Mouse (Mus musculus) CH12.LX (cell line): ENCODE measurements around the gene Tpsb2. TPM values are rescaled to one million over a fixed set of nuclear protein-coding genes. Genes with fewer than 3 reads are reported as not detected.

Experiments
- DNase-seq: peaks from one replicate; pipeline ENCODE4 v3.0.0-alpha.2; 2013; ENCODE audit errors: extremely low read depth
- H3K27ac ChIP-seq: 2 replicates; pipeline ENCODE4 v1.5.1; 2012; ENCODE audit warnings: low read depth, mild to moderate bottlenecking, control low read depth, moderate library complexity; ENCODE audit not compliant: insufficient read depth
- H3K27me3 ChIP-seq: replicated peaks from 2 replicates; pipeline ENCODE3; 2012; ENCODE audit warnings: inconsistent platforms
- H3K36me3 ChIP-seq, 2 experiments: replicated peaks in 1 of 2; 2 replicates each; pipeline versions ENCODE3 to v1.6.1; 2012; ENCODE audit warnings: inconsistent platforms in 1 of 2, low read length in 1 of 2, mild to moderate bottlenecking in 1 of 2, mixed read lengths in 1 of 2, moderate library complexity in 1 of 2; ENCODE audit not compliant: control insufficient read depth in 1 of 2, insufficient read depth in 1 of 2
- H3K4me1 ChIP-seq, 2 experiments: 2 replicates each; pipeline ENCODE4 v1.6.1; 2012; ENCODE audit warnings: inconsistent platforms in 1 of 2, moderate library complexity in 1 of 2; ENCODE audit not compliant: insufficient read depth in 2 of 2, control insufficient read depth in 1 of 2
- H3K4me2 ChIP-seq: 2 replicates; pipeline ENCODE4 v1.6.1; 2012; ENCODE audit warnings: low read depth, mild to moderate bottlenecking, control low read depth; ENCODE audit not compliant: poor library complexity, insufficient read depth, severe bottlenecking
- H3K4me3 ChIP-seq, 3 experiments: fragments of 150-350 bp in 1 of 3; sonication (generic) in 1 of 3; replicated peaks in 1 of 3; 2 replicates each; pipeline versions ENCODE3 to v1.5.1; 2011 to 2012; ENCODE audit warnings: low read depth in 2 of 3, low read length in 2 of 3, mild to moderate bottlenecking in 2 of 3, moderate library complexity in 2 of 3, control low read depth in 1 of 3, improper control_type of control experiment in 1 of 3, inconsistent platforms in 1 of 3, mixed read lengths in 1 of 3; ENCODE audit not compliant: poor library complexity in 1 of 3
- H3K79me2 ChIP-seq: replicated peaks from 2 replicates; pipeline ENCODE4 v1.6.1; 2012; ENCODE audit warnings: mild to moderate bottlenecking, moderate library complexity; ENCODE audit not compliant: control insufficient read depth, poor library complexity, insufficient read depth, severe bottlenecking; ENCODE audit errors: extremely low read depth
- H3K9ac ChIP-seq: 2 replicates; pipeline ENCODE4 v1.6.1; 2012; ENCODE audit warnings: low read depth, mild to moderate bottlenecking, control low read depth, moderate library complexity; ENCODE audit not compliant: insufficient read depth
- H3K9me3 ChIP-seq: replicated peaks from 2 replicates; pipeline ENCODE3; 2012; ENCODE audit warnings: low read length, inconsistent platforms, mixed read lengths
- BHLHE40 ChIP-seq: IDR thresholded peaks from 2 replicates; pipeline ENCODE4 v1.6.1; 2011; ENCODE audit warnings: mild to moderate bottlenecking, low read depth, low read length, improper control_type of control experiment
- CHD2 ChIP-seq: IDR thresholded peaks from 2 replicates; pipeline ENCODE4 v1.6.1; 2011; ENCODE audit warnings: low read length, improper control_type of control experiment
- CTCF ChIP-seq, 2 experiments: IDR thresholded peaks in 1 of 2; conservative IDR thresholded peaks in 1 of 2; 2 replicates each; pipeline ENCODE4 v1.5.1; 2011 to 2012; ENCODE audit warnings: low read depth in 2 of 2, low read length in 2 of 2, improper control_type of control experiment in 1 of 2, inconsistent platforms in 1 of 2, mild to moderate bottlenecking in 1 of 2, moderate library complexity in 1 of 2
- E2F4 ChIP-seq: IDR thresholded peaks from 2 replicates; pipeline ENCODE4 v1.6.1; 2011; ENCODE audit warnings: low read depth, low read length, improper control_type of control experiment; ENCODE audit not compliant: insufficient replicate concordance
- GABPA ChIP-seq: IDR thresholded peaks from 2 replicates; pipeline ENCODE4 v1.6.1; 2012; ENCODE audit warnings: low read depth, low read length, improper control_type of control experiment, inconsistent platforms; ENCODE audit not compliant: insufficient replicate concordance
- HCFC1 ChIP-seq: IDR thresholded peaks from 2 replicates; pipeline ENCODE4 v1.6.1; 2012; ENCODE audit warnings: low read depth, mild to moderate bottlenecking, inconsistent platforms, low read length, improper control_type of control experiment
- IRF4 ChIP-seq: IDR thresholded peaks from 2 replicates; pipeline ENCODE4 v1.6.1; 2014; ENCODE audit warnings: low read depth, mild to moderate bottlenecking, inconsistent platforms, low read length, improper control_type of control experiment
- JUN ChIP-seq: IDR thresholded peaks from 2 replicates; pipeline ENCODE4 v1.6.1; 2011; ENCODE audit warnings: low read depth, mild to moderate bottlenecking, low read length, improper control_type of control experiment, moderate library complexity; ENCODE audit not compliant: insufficient read depth
- JUND ChIP-seq: conservative IDR thresholded peaks from 2 replicates; pipeline ENCODE4 v1.6.1; 2011; ENCODE audit warnings: low read depth, low read length, improper control_type of control experiment
- KAT2A ChIP-seq: IDR thresholded peaks from 2 replicates; pipeline ENCODE4 v1.6.1; 2012; ENCODE audit warnings: low read length, improper control_type of control experiment, inconsistent platforms; ENCODE audit not compliant: insufficient replicate concordance
- MAZ ChIP-seq: IDR thresholded peaks from 2 replicates; pipeline ENCODE4 v1.6.1; 2012; ENCODE audit warnings: low read depth, mild to moderate bottlenecking, inconsistent platforms, low read length, improper control_type of control experiment, moderate library complexity
- MEF2A ChIP-seq: IDR thresholded peaks from 2 replicates; pipeline ENCODE4 v1.6.1; 2014; ENCODE audit warnings: low read depth, mild to moderate bottlenecking, inconsistent platforms, low read length, improper control_type of control experiment, borderline replicate concordance
- MXI1 ChIP-seq: IDR thresholded peaks from 2 replicates; pipeline ENCODE4 v1.6.1; 2011; ENCODE audit warnings: mild to moderate bottlenecking, low read depth, low read length, improper control_type of control experiment
- SMC3 ChIP-seq: IDR thresholded peaks from 2 replicates; pipeline ENCODE4 v1.6.1; 2011; ENCODE audit warnings: low read depth, low read length, improper control_type of control experiment
- TBP ChIP-seq: conservative IDR thresholded peaks from 2 replicates; pipeline ENCODE4 v1.6.1; 2011; ENCODE audit warnings: low read depth, low read length, improper control_type of control experiment
- TCF12 ChIP-seq: IDR thresholded peaks from 2 replicates; pipeline ENCODE4 v1.6.1; 2014; ENCODE audit warnings: low read depth, mild to moderate bottlenecking, inconsistent platforms, low read length, improper control_type of control experiment
- UBTF ChIP-seq: IDR thresholded peaks from 2 replicates; pipeline ENCODE4 v1.6.1; 2012; ENCODE audit warnings: low read depth, mild to moderate bottlenecking, inconsistent platforms, low read length, improper control_type of control experiment, moderate library complexity
- USF1 ChIP-seq: IDR thresholded peaks from 2 replicates; pipeline ENCODE4 v1.6.1; 2014; ENCODE audit warnings: low read depth, mild to moderate bottlenecking, inconsistent platforms, low read length, improper control_type of control experiment
- USF2 ChIP-seq: conservative IDR thresholded peaks from 2 replicates; pipeline ENCODE4 v1.6.1; 2011; ENCODE audit warnings: low read depth, low read length, improper control_type of control experiment
- ZC3H11A ChIP-seq: IDR thresholded peaks from 2 replicates; pipeline ENCODE4 v1.6.1; 2012; ENCODE audit warnings: low read depth, mild to moderate bottlenecking, inconsistent platforms, low read length, improper control_type of control experiment
- ZKSCAN1 ChIP-seq: IDR thresholded peaks from 2 replicates; pipeline ENCODE4 v1.6.1; 2012; ENCODE audit warnings: low read depth, inconsistent platforms, low read length, improper control_type of control experiment, borderline replicate concordance
- ZMIZ1 ChIP-seq: IDR thresholded peaks from 2 replicates; pipeline ENCODE4 v1.6.1; 2012; ENCODE audit warnings: low read depth, mild to moderate bottlenecking, inconsistent platforms, low read length, improper control_type of control experiment
- dilution Hi-C: fragments of 300-500 bp; cut with MboI; formaldehyde crosslinking; loops from 2 replicates; pipeline ENCODE4 v1.14.3; 2020; ENCODE audit warnings: low sequenced_read_pairs; ENCODE audit not compliant: extremely low pct_unique_long_range_greater_than_20kb, extremely low pct_ligation_motif_present
- in situ Hi-C: fragments of 300-500 bp; cut with MboI; formaldehyde crosslinking; loops from 3 replicates; pipeline ENCODE4 v1.14.3; 2019; ENCODE audit warnings: low sequenced_read_pairs, low pct_ligation_motif_present, low pct_unique_long_range_greater_than_20kb, mixed read lengths
- polyA plus RNA-seq: library from polyadenylated mRNA; unstranded; fragments of >175 nt; gene quantifications from 2 replicates; pipeline ENCODE4 v1.2.1, GENCODE M21; 2012; ENCODE audit warnings: low read depth; ENCODE audit not compliant: insufficient read length
- total RNA-seq, 2 experiments: library from RNA; depleted of rRNA; stranded (reverse); fragments of 300-350 nt in 1 of 2; fragments of >200 nt in 1 of 2; gene quantifications; 2 replicates each; pipeline ENCODE4 v1.2.3; 2012 to 2014

The Tpsb2 gene
- total RNA-seq (2012; rRNA removed) (not detected in 2 replicates), total RNA-seq (2014; rRNA removed) (not detected in 2 replicates), polyA plus RNA-seq (not detected in 2 replicates)

- Histone ChIP-seq H3K36me3 (no peaks in the 10 kb centered on the region), H3K4me2 (no peak within 1 kb of the TSS), H3K4me3 (no peak within 1 kb of the TSS), H3K9ac (no peak within 1 kb of the TSS), H3K4me1 (no peaks in the 10 kb centered on the region), H3K27me3 (peaks cover 89% of the 10 kb centered on the region), H3K79me2 (no peaks in the 10 kb centered on the region), H3K9me3 (no peaks in the 10 kb centered on the region), H3K27ac (no peak within 1 kb of the TSS)
- dilution Hi-C loops (no loop called here), in situ Hi-C loops (no loop called here)
- TF ChIP-seq USF1 (no peak), CTCF (conservative IDR thresholded peaks at IDR 0.05 in 1 of 2, IDR thresholded peaks at IDR 0.05 in 1 of 2; ENCODE audit: low read depth in 2 of 2, low read length in 2 of 2) (no peak), ZMIZ1 (no peak)
- DNase-seq, result no peak
Measured at GRCm38 (mm10) chr17:25366005-25366404, at the start of gene Tpsb2. Tpsb2 (plus strand) TSS chr17:25366305.

GRCm38 (mm10) chr17:25318354-25318753 lies 47.8 kb upstream of the Tpsb2 start, which contains the start of gene Prss29:
Prss29 (plus strand) TSS chr17:25318654.
- H3K9ac ChIP-seq, result no peak within 1 kb of the TSS
- H3K4me1 ChIP-seq, result no peaks in the 10 kb centered on the region
- H3K79me2 ChIP-seq, result no peaks in the 10 kb centered on the region
- H3K9me3 ChIP-seq, result no peaks in the 10 kb centered on the region
- no peak for DNase-seq
- dilution Hi-C loops (no loop called here), in situ Hi-C loops (no loop called here)
- H3K4me2 ChIP-seq, result no peak within 1 kb of the TSS
- H3K27me3 ChIP-seq, result peaks cover 88% of the 10 kb centered on the region
- no peak within 1 kb of the TSS for H3K27ac ChIP-seq
- H3K36me3 ChIP-seq, result no peaks in the 10 kb centered on the region
- H3K4me3 ChIP-seq, result no peak within 1 kb of the TSS
- no peak for TF ChIP-seq TCF12
- TF ChIP-seq JUND, result no peak
- no peak for TF ChIP-seq CHD2
- TF ChIP-seq USF2, result no peak
- no peak for TF ChIP-seq HCFC1
- no peak for TF ChIP-seq MAZ
- TF ChIP-seq BHLHE40, result no peak
- no peak for TF ChIP-seq UBTF
- no peak for TF ChIP-seq ZKSCAN1
- TF ChIP-seq MXI1, result no peak
- TF ChIP-seq IRF4, result no peak

- Histone ChIP-seq H3K9me3 (no peaks in the 10 kb centered on the region), H3K79me2 (no peaks in the 10 kb centered on the region)
Measured at GRCm38 (mm10) chr17:25320819-25321218, 45.3 kb upstream of the Tpsb2 start.

More at GRCm38 (mm10) chr17:25320819-25321218, 45.3 kb upstream of the Tpsb2 start:
- DNase-seq, result no peak
- Histone ChIP-seq H3K9ac (no peak overlapping the region), H3K36me3 (no peaks in the 10 kb centered on the region), H3K27me3 (peaks cover 76% of the 10 kb centered on the region), H3K4me1 (no peaks in the 10 kb centered on the region), H3K4me3 (no peak overlapping the region), H3K27ac (no peak overlapping the region), H3K4me2 (no peak overlapping the region)
- in situ Hi-C loops, result no loop called here
- dilution Hi-C loops, result no loop called here
- TF ChIP-seq BHLHE40 (no peak), ZKSCAN1 (no peak), E2F4 (no peak), MEF2A (no peak), ZC3H11A (no peak), KAT2A (no peak), HCFC1 (no peak), SMC3 (no peak), MXI1 (no peak), USF1 (no peak), ZMIZ1 (no peak), JUN (no peak), JUND (no peak), GABPA (no peak), TBP (no peak)
